Mouse (Mus musculus) adrenal gland, adult 18-20 months (tissue): ENCODE measurements around the gene Pcnx2. TPM values are rescaled to one million over a fixed set of nuclear protein-coding genes. Genes with fewer than 3 reads are reported as not detected.

Experiments
- DNase-seq, 2 experiments: peaks; one replicate each; pipeline ENCODE4 v3.0.0; 2021 to 2022; ENCODE audit warnings: low spot score in 2 of 2
- total RNA-seq, 2 experiments: library from RNA; stranded (reverse); gene quantifications; 1 replicate in 1 of 2; 2 replicates in 1 of 2; pipeline ENCODE4 v1.2.3; 2021

Gene Pcnx2
- total RNA-seq, 2 experiments from 2014 or later, result 0.51 to 0.60 TPM

DNA sequence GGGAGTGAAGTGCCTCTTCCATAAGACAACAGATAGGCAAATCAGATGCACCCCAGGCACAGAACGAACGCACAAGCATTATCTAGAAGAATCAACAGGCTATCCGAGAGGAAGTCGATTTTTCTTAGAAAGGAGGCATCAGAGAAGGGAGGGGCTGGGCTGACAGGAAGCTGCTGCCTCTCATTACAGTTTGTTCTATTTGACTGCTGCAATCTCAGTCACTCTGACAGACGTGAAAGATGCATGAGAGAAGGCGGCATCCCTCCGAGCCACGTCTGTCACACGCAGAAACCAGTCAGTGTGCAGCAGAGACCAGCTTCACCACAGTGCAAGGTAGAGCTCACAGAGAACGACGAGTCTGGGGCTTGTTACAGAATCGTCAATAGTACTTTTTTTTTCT, 74.4 kb downstream of the Pcnx2 start:
- no peak for DNase-seq

DNA sequence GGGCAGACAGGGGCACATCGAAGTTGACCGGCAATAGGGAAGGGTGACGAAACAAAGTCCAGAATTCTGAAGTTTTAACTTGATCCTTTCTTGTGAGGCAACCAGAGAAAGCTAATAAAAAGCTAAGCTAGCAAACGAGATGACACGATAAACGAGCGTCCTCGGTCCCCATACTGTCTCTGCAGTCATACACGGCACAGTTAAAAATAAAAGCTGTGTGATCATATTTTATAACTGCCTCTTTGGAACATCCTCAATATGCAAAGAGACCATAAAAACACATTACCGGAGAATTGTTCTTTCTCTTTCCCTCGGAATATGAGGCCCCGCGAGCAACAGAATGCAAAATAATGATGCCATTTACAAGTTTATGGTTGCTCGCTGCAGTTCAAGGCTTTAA, 76.1 kb downstream of the Pcnx2 start:
- no peak for DNase-seq

DNA sequence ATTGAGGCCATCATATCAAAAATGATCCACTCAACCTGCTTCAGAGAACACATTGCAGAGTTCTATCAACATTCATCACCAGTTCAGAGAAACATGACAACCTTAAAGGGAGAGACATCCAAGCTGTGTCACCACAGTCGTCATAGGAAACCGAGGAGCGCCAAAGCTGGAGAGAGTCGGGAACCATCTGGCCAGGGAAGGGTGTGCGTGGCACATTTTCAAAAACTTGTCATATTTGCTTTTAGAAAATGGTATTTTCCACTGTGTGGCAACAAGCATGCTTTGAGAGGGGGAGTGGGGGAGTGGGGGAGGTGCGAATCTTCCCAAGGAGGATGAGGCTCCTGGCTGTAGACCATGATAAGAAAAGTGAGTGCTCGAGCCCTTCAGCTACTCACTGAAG, 78.3 kb downstream of the Pcnx2 start:
- no peak for DNase-seq

DNA sequence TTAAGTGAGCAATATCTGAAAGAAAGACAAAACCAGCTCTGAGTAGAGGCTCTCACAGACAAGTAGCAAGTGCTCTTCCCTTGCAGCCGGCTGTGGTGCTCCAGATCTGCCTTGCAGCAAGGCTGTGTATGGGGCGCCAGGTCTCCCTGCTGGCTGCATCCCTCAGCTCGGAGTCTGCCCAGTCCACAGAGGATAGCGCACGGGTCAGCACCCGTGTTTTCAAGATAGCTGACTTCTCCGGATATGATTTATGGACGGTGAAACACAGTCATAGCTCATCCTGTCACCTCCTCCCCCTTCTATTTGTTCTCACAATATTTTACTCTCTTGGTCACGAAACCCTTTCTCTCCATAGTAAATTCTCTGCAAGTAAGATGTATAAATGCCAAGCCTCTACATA, 79.3 kb downstream of the Pcnx2 start:
- no peak for DNase-seq

DNA sequence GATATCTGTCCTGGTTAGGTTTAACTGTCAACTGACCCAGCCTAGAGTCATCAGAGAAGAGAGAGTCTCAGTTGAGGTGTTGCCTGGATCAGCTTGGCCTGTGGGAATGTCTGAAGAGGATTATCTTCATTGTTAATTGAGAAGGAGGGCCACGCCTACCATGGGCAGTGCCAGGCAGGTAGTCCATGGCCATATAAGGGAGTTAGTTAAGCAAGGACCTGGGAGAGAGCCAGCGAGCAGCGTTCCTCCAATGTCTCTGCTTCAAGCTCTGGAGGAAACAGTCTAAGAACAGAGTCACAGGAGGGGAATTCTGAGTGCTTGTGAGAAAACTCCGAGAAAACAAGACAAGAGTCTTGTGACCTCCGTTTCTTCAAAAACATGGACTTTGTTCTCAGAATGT, 81.4 kb downstream of the Pcnx2 start:
- no peak for DNase-seq

DNA sequence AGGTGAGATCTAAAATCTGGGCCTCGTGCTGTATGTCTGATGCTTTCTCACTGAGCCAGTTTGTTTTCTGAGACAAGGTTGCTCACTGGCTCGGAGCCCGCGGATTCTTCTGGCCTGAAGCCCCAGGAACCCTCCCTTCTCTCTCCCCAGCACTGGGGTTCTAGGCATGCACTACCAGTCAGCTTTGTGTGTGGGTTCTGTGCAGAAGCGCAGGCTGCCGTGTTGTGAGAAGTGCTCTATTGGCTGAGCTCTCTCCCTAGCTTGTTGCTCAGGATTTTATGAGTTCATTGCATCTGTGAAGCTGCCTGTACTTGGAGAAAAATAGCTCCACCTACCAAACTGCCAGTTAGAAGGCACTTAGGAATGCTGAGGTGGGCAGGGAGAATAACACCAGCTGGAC, 89.3 kb downstream of the Pcnx2 start:
- DNase-seq, result no peak

DNA sequence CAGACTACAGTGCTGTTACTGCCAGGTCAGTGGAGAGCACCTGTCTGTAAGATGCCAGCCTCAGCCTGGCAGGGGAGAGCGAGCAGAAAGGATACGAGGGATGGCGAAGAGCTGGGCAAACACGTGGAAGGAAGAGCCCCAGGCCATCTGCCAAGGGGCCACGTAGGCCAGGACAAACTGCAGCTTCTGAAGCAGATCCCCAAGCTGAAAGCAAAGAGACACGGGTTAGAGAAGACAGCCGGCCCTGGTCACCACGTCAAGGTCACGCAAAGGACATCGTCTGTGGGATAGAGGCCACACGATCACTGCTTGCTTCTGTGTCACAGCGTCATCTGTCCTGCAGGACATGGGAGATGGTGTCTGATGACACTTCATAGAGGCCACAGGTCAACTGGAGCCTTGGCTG, 90.2 kb downstream of the Pcnx2 start:
- no peak for DNase-seq

DNA sequence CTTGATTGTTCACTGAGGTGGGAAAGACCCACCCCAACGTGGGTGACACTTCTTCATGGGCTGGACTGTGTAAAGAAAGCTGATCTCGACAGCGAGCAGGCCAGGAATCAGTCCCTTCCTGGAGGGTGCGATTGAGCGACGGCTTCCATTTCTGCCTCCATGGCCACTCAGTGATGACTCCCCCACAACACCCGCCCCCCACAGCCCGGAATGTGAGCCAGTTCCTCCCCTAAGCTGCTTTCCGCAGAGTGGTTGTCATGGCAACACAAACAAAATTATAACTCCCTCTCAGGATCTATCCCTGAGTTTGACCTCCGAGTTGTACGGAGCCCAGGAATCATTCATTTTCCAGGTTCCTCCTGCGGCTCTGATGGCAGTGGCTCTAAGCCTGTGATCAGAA, 91.7 kb downstream of the Pcnx2 start:
- DNase-seq, result no peak

DNA sequence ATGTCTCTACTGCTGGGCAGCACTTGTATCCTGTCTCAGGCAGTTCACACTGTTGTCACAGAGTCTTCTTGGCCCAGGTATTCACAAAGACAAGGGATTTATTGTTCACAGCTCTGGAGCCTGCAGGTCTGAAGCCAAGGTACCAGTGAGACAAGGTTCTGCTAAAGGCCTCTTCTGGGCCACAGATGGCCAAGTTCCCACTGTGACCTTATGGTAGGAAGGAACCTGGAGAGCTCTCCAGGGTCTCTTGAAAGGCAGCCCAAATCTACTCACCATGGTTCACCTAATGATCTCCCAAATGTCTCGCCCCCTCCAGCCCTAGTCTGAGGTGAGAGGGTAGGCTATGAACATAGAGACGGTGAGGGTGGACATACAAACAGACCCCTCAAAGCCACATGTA, 101.1 kb downstream of the Pcnx2 start:
- no peak for DNase-seq

DNA sequence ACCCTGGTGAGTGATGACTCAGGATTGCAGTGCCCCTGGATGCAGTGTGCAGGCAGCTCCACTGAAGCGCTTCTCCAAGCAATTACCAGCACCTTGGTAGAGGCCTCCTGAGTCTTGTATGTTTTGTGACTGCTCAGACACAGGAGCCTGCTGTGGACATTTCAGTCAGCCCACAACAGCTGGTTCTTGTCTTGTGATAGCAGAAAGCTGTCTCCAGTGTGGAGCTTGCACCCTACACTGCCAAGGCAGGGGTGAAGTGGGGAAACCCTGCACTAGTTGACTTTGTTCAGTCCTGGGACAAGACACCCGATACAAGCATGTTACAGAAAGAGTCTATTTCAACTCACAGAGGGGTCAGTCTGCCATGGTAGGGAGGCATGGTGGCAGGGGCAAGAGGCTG, 102.8 kb downstream of the Pcnx2 start:
- no peak for DNase-seq

DNA sequence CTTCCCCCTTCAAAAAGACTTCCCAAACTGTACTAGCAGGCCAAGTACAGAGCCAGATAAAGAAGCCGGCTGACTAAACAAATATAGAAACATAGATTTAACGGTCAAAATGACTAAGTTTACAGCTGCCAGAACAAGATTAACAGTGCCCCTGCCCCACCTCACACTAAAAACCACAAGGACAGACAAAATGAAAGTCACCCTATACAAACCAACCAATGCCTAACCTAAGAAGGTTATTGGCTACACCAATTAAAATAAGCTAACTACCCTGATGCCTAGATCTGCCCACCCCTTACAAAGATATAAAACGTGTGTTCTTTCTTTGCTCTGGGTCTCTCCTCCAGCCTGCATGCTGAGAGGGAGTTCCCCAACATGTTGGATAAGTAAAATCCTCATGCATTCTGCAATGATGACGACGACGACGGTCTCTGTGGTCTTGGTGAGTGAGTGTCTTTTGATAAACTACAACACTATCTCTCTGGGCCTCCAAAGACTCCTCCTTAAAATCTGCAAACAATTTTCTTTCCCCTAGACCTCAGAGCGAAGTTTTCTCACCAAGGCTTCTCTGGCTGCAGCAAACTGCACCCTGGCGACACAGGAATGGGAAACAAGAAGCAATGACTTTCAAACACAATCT, 105.2 kb downstream of the Pcnx2 start:
- no peak for DNase-seq

DNA sequence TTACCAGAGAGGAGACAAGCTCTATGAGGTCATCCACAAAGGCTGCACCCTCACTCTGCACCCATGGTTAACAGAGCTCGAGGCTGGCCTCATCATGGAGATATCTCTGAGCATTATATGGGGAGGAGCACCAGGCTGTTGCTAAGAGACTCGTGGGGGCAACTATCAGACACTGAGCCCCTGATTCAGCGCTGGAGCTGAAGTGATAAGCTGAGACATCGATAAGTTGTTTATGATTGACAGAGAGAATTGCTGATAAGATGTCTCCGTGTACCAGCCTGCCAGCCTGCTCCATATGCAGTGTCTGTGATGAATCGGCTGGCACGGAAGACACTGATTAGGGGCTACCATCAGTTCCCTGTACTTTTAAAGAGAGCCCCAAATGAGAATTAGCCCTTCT, 111.2 kb downstream of the Pcnx2 start:
- no peak for DNase-seq

DNA sequence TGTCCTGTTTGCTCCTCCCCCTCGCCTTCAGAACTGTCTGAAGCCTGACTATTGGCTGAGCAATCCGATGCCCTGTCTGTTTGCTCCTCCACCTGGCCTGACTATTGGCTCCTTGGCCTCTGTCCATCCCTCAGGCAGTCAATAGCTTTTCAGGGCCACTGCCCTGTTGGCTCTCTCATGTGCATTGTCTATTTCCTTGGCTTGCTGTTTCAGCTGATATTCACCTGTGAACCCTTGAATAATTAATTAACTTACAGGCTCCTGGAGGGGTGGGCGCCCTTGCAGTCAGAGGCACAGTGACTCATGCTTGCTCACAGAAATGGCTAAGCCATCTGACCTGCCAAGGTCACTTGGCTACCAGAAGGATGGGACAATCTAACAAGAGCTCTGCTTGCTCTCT, 116.0 kb downstream of the Pcnx2 start:
- no peak for DNase-seq

DNA sequence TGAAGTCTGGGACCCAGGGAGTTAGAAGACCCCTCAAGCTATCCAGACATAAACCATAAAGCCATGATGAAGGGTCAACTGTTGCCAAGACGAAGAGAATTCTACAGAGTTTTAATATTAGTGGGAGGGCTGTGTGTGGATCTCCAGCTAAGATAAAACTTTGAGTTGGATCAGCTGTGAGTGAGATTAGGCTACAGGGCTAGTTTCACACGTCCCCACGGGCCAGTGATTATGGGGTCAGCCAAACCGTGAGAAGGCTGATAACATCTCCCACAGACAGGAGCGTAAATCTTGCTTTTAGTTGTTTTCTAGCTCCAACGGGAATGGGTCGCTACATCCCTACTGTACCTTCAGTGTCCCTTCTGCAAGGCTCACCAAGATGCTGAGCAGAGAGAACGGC, 118.5 kb downstream of the Pcnx2 start:
- DNase-seq, result no peak

DNA sequence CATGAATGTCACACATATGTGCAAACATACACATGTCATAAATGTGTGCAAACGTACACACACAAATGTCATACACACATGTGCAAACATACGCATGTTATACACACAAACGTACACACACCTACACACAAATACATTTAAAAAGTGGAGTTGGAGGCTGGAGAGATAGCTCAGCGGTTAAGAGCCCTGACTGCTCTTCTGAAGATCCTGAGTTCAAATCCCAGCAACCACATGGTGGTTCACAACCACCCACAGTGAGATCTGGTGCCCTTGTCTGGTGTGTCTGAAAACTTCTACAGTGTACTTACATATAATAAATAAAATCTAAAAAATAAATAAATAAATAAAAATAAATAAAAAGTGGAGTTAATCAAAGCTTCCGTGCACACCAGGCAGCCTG, 119.2 kb downstream of the Pcnx2 start:
- no peak for DNase-seq

DNA sequence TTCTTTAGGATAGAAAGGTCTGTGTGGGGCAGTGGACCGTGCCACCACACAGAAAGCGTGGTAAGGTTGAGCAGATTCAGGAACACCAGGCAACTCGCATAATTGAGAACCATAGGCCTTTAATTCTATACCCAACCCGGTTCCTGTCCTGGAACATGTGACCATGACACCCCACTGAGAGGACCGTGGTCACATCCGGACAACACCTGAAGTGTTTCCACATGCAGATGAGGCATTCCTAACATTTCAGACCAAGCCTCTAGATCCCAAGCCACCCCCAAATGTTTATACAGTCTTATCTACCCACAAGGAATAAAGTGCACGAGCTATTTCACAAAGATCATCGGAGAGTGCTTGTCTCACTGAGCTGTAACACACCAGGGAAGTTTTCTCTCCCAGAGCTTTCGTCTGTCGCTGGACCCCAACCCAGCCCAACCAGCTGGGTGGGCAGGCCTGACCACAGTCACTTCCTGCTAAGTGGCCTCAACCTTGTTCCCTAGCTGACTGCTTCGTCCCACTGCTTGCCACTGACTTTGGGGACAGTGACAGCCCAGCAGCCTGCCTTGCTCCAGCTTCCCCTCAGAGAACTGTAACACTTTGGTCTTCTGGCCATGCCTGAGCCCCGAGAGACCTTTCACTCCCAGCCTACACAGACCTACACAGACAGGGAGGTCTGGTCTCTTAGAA, 120.5 kb downstream of the Pcnx2 start:
- no peak for DNase-seq

DNA sequence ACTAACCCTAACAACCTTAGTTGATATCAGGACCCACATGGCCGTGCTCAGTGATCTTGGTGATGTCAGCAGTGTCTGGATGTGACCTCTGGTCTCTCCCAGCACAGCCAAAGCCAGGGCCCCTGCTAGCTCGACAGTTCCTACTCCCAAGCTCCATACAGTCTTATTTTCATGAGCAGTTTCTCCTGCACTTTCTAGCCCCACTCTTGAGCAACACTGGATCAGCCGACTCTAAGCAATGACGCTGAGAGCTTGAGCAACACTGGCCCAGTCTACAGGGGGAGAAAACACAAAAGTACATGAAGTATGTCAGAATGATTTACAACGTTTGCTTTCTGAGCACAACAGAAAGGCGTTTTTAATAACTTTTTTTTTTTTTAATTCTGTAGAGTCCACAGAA, 121.3 kb downstream of the Pcnx2 start:
- no peak for DNase-seq

DNA sequence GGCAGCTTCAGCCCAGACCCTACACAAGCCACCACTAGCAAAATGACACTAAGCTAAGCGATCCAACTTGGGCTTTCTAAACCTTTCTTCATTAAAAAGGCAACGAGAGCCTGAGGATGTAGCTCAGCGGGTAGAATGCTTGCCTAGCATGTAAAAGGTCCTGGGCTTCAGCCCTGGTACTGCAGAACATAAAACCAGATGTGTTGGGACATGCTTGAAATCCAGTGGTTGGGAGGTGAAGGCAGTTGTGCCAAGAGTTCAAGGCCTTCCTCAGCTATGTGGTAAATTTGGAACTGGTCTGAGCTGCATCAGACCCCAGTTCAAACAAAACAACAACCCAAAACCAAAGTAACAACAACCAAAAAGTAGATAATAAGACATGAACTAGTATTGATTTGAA, 121.8 kb downstream of the Pcnx2 start:
- DNase-seq, result no peak

DNA sequence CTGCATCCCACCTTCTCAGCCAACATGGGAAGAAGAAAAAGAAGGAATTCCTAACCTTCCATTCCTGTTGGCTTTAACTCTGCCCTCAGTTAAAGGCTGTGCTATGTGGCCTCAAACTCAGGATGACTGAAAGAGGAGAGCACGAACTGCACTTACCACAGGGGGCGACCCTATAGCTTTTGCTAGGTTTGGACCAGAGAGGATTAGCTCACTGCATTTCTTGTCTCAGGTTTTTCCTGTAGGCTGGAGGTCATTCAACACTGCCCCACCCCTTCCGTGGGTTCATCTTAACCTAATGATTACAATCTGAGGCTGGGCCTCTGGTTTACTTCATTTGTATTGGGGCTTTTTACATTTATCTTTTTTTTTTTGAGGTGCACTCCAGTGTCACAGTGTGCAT, 123.1 kb downstream of the Pcnx2 start:
- no peak for DNase-seq

DNA sequence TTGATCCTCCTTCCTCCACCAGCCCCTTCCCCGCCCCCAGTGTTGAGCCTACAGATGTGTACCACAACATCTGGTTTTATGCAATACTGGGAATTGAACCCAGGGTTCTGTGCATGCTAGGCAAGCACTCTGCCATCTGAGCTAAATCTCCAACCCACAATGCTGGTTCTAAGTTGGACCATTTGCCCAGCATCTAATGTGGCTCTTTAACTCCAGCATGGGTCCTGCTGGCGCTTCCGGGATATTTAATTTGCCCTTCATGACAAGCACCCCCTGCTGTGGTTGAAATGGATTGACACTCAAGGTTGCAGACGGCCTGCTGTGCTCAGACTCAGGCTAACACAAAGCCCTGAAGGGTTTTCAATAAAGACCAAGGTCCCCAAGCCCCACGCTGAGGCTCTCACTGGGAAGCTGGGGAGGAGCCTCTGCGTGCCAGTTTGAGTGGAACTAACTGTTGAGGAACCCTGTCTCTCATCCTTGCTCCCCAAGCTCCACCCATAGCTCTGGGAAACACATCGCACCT, 124.8 kb downstream of the Pcnx2 start:
- DNase-seq, result no peak

DNA sequence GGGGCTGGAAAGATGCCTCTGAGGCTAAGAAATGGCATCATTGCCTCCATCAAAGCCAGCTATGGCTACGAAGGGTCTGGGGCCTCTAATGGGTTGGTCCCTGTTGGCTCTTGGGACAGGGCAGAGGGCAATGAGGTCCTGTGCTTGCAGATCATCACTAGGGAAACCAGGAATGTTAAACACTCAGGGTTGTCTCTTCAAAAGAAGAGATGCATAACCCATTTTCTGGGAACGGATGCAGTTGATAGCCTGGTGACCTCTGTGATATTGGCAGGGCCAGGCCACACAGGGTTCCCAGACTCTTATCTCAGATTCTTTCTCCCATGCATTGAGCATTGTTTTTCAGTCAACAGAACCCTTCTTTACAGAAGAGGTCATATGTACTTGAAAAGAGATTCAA, 125.8 kb downstream of the Pcnx2 start:
- no peak for DNase-seq

DNA sequence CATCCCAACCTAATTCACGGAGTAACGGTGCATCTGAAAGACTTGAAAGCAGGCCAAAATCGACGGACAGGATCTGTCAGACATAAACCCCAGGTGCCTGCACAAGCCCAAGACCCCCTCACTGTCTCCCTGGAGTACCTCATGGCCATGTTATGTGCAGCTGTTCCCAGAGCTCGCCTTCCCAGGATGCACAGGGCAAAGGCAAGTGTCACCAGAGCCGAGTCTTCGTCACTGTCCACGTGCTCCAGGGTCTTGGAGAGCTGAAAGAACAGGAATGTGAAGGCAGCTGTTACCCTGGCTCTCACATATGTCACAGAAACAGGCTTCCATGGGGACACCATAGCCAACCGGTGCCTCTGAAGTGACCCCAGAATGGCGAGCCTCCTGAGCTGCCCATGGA, 130.0 kb downstream of the Pcnx2 start:
- no peak for DNase-seq
